Mouse (Mus musculus): ENCODE results near the gene Ngrn.

DNA sequence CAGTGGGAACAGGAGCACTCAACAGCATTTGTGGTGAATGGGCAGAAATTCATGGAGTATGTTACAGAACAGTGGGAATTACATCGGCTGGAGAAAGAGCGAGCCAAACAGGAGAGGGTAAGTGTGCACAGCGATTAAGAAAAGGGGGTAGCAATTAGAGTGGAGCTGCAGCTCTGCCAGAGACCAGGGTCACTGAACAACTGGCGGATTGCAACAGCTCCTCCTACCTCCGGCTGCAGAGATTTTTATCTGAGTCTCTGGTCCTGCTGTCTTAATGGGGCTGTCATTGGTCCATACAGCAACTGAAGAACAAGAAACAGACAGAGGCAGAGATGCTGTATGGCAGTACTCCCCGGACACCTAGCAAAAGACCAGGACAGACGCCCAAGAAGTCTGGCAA, 49.8 kb downstream of the Ngrn start:
- TF ChIP-seq CTCF (IDR thresholded peaks at IDR 0.05; ENCODE audit: extremely low read depth, insufficient read length, insufficient replicate concordance, low read depth, low read length) (no peak), POLR2A (IDR thresholded peaks at IDR 0.05; ENCODE audit: low read depth, low read length) (no peak)

All from small intestine, adult 2 months (tissue).